Mouse (Mus musculus) lung, embryonic 15.5 days (tissue): ENCODE results near the gene Hyal1. TPM values are rescaled to one million over a fixed set of nuclear protein-coding genes. Genes with fewer than 3 reads are reported as not detected.
"Not testable (repeated sequence)": the region's sequence is repeated elsewhere in the genome, so short reads cannot be mapped to it uniquely, and the experiment has no call there.

ENCODE experiments used
- ATAC-seq: fragments of 200-750 bp; cut with Nextera tagmentation; 2 replicates; pipeline ENCODE4 v1.8.0; 2017; ENCODE audit warnings: moderate number of reproducible peaks, borderline replicate concordance; ENCODE audit not compliant: low FRiP score, low TSS enrichment; ENCODE audit errors: extremely low read depth
- H3K27ac ChIP-seq: fragments of 300-500 bp; sonication (generic); 2 replicates; pipeline ENCODE4 v1.5.1; 2015; ENCODE audit warnings: moderate library complexity, mild to moderate bottlenecking, inconsistent platforms
- H3K27me3 ChIP-seq: fragments of 300-500 bp; sonication (generic); 2 replicates; pipeline ENCODE4 v1.6.1; 2015; ENCODE audit warnings: inconsistent platforms
- H3K36me3 ChIP-seq: fragments of 300-500 bp; sonication (generic); 2 replicates; pipeline ENCODE4 v1.6.1; 2015; ENCODE audit warnings: inconsistent platforms
- H3K4me1 ChIP-seq: fragments of 300-500 bp; sonication (generic); 2 replicates; pipeline ENCODE4 v1.6.1; 2015; ENCODE audit warnings: inconsistent platforms
- H3K4me2 ChIP-seq: fragments of 300-500 bp; sonication (generic); 2 replicates; pipeline ENCODE4 v1.6.1; 2015; ENCODE audit warnings: inconsistent platforms, mild to moderate bottlenecking, moderate library complexity
- H3K4me3 ChIP-seq: fragments of 300-500 bp; sonication (generic); 2 replicates; pipeline ENCODE4 v1.5.1; 2015; ENCODE audit warnings: mild to moderate bottlenecking, inconsistent platforms
- H3K9ac ChIP-seq: fragments of 300-500 bp; sonication (generic); 2 replicates; pipeline ENCODE4 v1.6.1; 2015; ENCODE audit warnings: inconsistent platforms
- H3K9me3 ChIP-seq: fragments of 300-500 bp; sonication (generic); 2 replicates; pipeline ENCODE4 v1.6.1; 2016; ENCODE audit warnings: inconsistent platforms
- WGBS: fragments of 180-500 bp; shearing (Covaris S2); methylation state at CpG from one replicate; pipeline ENCODE4 v1.1.7; 2015; 5-methylcytosine and 5-hydroxymethylcytosine counted together
- polyA plus RNA-seq: library from polyadenylated mRNA; unstranded; fragments of >200 nt; fragmentation: Nextera tagmentation; extraction: Ambion mirVana; gene quantifications from 2 replicates; pipeline ENCODE4 v1.2.1, GENCODE M21; 2015

Gene Hyal1
- polyA plus RNA-seq, 1 experiment from 2014 or later: 9.6 TPM

DNA sequence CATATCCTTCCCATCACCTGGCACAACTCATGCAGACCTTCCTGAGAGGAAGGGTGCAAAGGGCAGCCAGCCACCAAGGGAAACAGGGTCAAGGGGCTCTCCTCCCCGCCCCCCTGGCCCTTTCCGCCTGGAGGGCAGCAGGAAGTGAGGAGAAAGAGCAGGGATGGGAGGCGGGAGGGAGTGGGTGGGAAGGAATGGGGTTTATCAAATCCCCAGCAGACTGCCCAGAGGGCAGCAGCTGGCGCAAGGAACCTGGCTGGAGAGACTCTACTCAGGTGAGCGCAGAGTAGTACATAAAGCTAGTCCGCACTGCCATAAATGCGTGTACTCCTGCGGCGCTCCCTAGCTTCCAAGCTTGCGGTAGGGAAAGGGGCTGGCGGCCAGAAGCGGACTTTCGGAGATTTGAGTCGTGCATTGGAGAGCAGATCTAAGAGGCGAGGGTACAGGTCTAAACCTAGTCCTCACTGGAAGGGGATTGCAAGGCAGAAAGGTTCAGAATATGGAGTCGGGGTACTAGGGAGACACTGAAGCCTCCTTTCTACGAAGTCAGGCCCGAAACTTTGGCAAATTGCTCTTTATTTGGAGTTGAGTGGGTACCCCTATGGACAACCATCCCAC, 8.9 kb upstream of the Hyal1 start, which contains the start of gene Hyal2:
TSS of gene Hyal2 (plus strand) at position 244 of the 618 bp plus-strand sequence.
- 8% methylated on average over 18 of the region's 18 CpGs for WGBS
- H3K4me1 ChIP-seq: peaks cover 54% of the 10 kb centered on the region
- H3K9ac ChIP-seq: peak within 1 kb of the TSS; percentile 66
- H3K27me3 ChIP-seq: no peaks in the 10 kb centered on the region
- H3K36me3 ChIP-seq: peaks cover 27% of the 10 kb centered on the region
- no peak for ATAC-seq
- no peaks in the 10 kb centered on the region for H3K9me3 ChIP-seq
- peak within 1 kb of the TSS; percentile 82 for H3K4me2 ChIP-seq
- peak within 1 kb of the TSS; percentile 73 for H3K4me3 ChIP-seq
- peak within 1 kb of the TSS; percentile 90 for H3K27ac ChIP-seq

GRCm38 (mm10) chr9:107568331-107569261, 8.1 kb upstream of the Hyal1 start:
- Histone ChIP-seq H3K9ac (peak overlapping the region; percentile 66), H3K9me3 (no peaks in the 10 kb centered on the region), H3K4me1 (peaks cover 51% of the 10 kb centered on the region), H3K36me3 (peaks cover 33% of the 10 kb centered on the region), H3K27me3 (no peaks in the 10 kb centered on the region), H3K27ac (peak overlapping the region; percentile 90), H3K4me3 (peak overlapping the region; percentile 73), H3K4me2 (peak overlapping the region; percentile 73)
- ATAC-seq: peak; percentile 85
- 0% methylated on average over 41 of the region's 41 CpGs for WGBS

GRCm38 (mm10) chr9:107569270-107569669, 7.5 kb upstream of the Hyal1 start:
- peaks cover 36% of the 10 kb centered on the region for H3K36me3 ChIP-seq
- peak overlapping the region; percentile 73 for H3K4me3 ChIP-seq
- H3K9ac ChIP-seq: peak overlapping the region; percentile 66
- 0% methylated on average over 23 of the region's 23 CpGs for WGBS
- H3K9me3 ChIP-seq: no peaks in the 10 kb centered on the region
- peak; percentile 6; the same call in 1 of the 2 replicates for ATAC-seq
- H3K27me3 ChIP-seq: no peaks in the 10 kb centered on the region
- peak overlapping the region; percentile 73 for H3K4me2 ChIP-seq
- H3K27ac ChIP-seq: peak overlapping the region; percentile 90
- H3K4me1 ChIP-seq: peaks cover 44% of the 10 kb centered on the region

DNA sequence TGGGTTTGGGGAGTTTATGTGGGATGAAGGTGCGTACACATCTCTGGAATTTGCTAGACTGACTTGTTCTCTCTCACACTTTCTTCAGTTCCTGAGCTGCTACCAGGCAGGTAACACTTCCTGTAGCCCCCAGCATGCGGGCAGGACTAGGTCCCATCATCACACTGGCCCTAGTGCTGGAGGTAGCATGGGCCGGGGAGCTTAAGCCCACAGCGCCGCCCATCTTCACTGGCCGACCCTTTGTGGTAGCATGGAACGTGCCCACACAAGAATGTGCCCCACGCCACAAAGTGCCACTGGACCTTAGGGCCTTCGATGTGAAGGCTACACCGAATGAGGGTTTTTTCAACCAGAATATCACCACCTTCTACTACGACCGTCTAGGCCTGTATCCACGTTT, 6.7 kb upstream of the Hyal1 start:
- Histone ChIP-seq H3K4me2 (peak overlapping the region; percentile 73), H3K4me3 (peak overlapping the region; percentile 73), H3K27ac (peak overlapping the region; percentile 90), H3K36me3 (peaks cover 38% of the 10 kb centered on the region), H3K27me3 (no peaks in the 10 kb centered on the region), H3K4me1 (peaks cover 44% of the 10 kb centered on the region), H3K9me3 (no peaks in the 10 kb centered on the region), H3K9ac (peak overlapping the region; percentile 66)
- ATAC-seq: no peak
- WGBS: 20% methylated on average over 13 of the region's 13 CpGs

DNA sequence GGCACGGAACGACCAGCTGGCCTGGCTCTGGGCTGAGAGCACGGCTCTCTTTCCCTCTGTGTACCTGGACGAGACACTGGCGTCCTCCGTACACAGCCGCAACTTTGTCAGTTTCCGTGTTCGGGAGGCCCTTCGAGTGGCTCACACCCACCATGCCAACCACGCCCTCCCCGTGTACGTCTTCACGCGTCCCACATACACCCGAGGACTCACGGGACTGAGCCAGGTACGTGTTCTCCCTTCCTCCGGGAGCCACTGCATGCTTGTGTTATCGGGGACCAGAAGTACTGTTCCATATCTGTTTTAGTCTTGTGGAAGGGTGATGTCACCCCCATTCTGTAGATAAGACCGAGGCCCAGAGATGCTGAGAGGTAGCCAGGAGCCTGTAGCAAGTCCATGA, 5.9 kb upstream of the Hyal1 start:
- no peaks in the 10 kb centered on the region for H3K27me3 ChIP-seq
- H3K4me3 ChIP-seq: peak overlapping the region; percentile 73
- peak overlapping the region; percentile 66; the same call in 1 of the 2 replicates for H3K9ac ChIP-seq
- peak overlapping the region; percentile 3; the same call in 1 of the 2 replicates for H3K27ac ChIP-seq
- 74% methylated on average over 21 of the region's 21 CpGs for WGBS
- no peak for ATAC-seq
- no peaks in the 10 kb centered on the region for H3K9me3 ChIP-seq
- peak overlapping the region; percentile 73 for H3K4me2 ChIP-seq
- peaks cover 35% of the 10 kb centered on the region for H3K36me3 ChIP-seq
- H3K4me1 ChIP-seq: peaks cover 48% of the 10 kb centered on the region

GRCm38 (mm10) chr9:107571534-107572326, 5.0 kb upstream of the Hyal1 start:
- H3K9ac ChIP-seq: no peak overlapping the region
- peak overlapping the region; percentile 73 for H3K4me2 ChIP-seq
- 83% methylated on average over 22 of the region's 22 CpGs for WGBS
- no peaks in the 10 kb centered on the region for H3K27me3 ChIP-seq
- no peak overlapping the region for H3K27ac ChIP-seq
- H3K9me3 ChIP-seq: no peaks in the 10 kb centered on the region
- 0 out of 2 replicates have a peak overlapping the region, but pooled peaks have one; percentile 73 for H3K4me3 ChIP-seq
- peaks cover 49% of the 10 kb centered on the region for H3K4me1 ChIP-seq
- ATAC-seq: no peak
- peaks cover 35% of the 10 kb centered on the region for H3K36me3 ChIP-seq

GRCm38 (mm10) chr9:107572327-107572662, 4.4 kb upstream of the Hyal1 start:
- Histone ChIP-seq H3K9ac (no peak overlapping the region), H3K36me3 (peaks cover 35% of the 10 kb centered on the region), H3K9me3 (no peaks in the 10 kb centered on the region), H3K4me3 (no peak overlapping the region), H3K27me3 (no peaks in the 10 kb centered on the region), H3K4me2 (no peak overlapping the region), H3K27ac (no peak overlapping the region), H3K4me1 (peaks cover 49% of the 10 kb centered on the region)
- ATAC-seq: no peak
- 84% methylated on average over 2 of the region's 2 CpGs for WGBS

DNA sequence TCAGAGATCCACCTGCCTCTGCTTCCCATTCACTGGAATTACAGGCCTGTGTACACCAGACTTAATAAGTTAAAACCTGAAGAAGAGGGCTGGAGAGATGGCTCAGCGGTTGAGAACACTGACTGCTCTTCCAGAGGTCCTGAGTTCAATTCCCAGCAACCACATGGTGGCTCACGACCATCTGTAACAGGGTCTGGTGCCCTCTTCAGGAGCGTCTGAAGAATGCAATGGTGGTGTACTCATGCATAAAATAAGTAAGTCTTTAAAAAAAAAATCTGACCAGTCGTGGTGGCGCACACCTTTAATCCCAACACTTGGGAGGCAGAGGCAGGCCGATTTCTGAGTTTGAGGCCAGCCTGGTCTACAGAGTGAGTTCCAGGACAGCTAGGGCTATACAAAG, 3.0 kb upstream of the Hyal1 start:
- H3K4me1 ChIP-seq: peaks cover 47% of the 10 kb centered on the region

GRCm38 (mm10) chr9:107575579-107576356, 959 bp upstream of the Hyal1 start:
- Histone ChIP-seq H3K36me3 (peaks cover 35% of the 10 kb centered on the region), H3K9ac (no peak overlapping the region), H3K27ac (peak overlapping the region; percentile 74), H3K27me3 (no peaks in the 10 kb centered on the region), H3K4me1 (peaks cover 45% of the 10 kb centered on the region), H3K9me3 (no peaks in the 10 kb centered on the region), H3K4me3 (no peak overlapping the region), H3K4me2 (no peak overlapping the region)
- no peak for ATAC-seq
- 62% methylated on average over 14 of the region's 14 CpGs for WGBS

More for the DNA sequence above, 3.0 kb upstream of the Hyal1 start:
- not testable (repeated sequence) for H3K9ac ChIP-seq, H3K9me3 ChIP-seq, H3K4me2 ChIP-seq, H3K27me3 ChIP-seq, ATAC-seq, H3K4me3 ChIP-seq, H3K27ac ChIP-seq
- peaks cover 35% of the 10 kb centered on the region for H3K36me3 ChIP-seq
- WGBS: 77% methylated on average over 6 of the region's 6 CpGs

DNA sequence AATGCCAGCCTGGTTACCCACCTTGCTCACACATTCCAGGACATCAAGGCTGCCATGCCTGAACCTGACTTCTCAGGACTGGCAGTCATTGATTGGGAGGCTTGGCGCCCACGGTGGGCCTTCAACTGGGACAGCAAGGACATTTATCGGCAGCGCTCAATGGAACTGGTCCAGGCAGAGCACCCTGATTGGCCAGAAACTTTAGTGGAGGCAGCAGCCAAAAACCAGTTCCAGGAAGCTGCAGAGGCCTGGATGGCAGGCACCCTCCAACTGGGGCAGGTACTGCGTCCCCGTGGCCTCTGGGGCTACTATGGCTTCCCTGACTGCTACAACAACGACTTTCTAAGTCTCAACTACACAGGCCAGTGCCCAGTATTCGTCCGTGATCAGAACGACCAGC, 1.1 kb downstream of the Hyal1 start:
- no peak for ATAC-seq
- Histone ChIP-seq H3K9me3 (no peaks in the 10 kb centered on the region), H3K4me2 (no peak overlapping the region), H3K4me3 (no peak overlapping the region), H3K4me1 (peaks cover 56% of the 10 kb centered on the region), H3K36me3 (peaks cover 17% of the 10 kb centered on the region), H3K9ac (no peak overlapping the region), H3K27me3 (no peaks in the 10 kb centered on the region), H3K27ac (no peak overlapping the region)
- WGBS: 88% methylated on average over 10 of the region's 10 CpGs

DNA sequence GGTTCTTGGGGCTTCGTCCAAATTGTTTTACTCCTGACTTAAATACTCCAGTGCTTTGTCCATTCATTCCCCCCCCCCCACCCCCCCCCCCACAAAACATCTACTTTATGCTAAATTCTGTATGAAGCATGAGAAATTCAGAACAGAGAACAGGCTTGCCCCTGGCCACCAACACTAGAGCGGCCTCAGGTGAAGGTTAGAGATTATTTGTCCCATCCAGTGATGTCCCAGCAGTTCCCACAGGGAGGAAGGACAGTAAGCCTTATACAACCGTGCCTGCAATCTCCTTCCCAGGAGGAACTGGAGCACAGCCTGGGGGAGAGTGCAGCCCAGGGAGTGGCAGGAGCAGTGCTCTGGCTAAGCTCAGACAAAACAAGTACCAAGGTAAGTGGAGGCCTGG, 1.9 kb downstream of the Hyal1 start, which contains the start of gene Naa80:
TSS of gene Naa80 (plus strand) at position 301 of the 400 bp plus-strand sequence.
- H3K9ac ChIP-seq: no peak within 1 kb of the TSS
- no peak within 1 kb of the TSS for H3K4me3 ChIP-seq
- peaks cover 18% of the 10 kb centered on the region for H3K36me3 ChIP-seq
- H3K27me3 ChIP-seq: no peaks in the 10 kb centered on the region
- WGBS: 66% methylated on average over 3 of the region's 3 CpGs
- H3K27ac ChIP-seq: peak within 1 kb of the TSS; percentile 97
- peaks cover 57% of the 10 kb centered on the region for H3K4me1 ChIP-seq
- H3K4me2 ChIP-seq: peak within 1 kb of the TSS; percentile 87; the same call in 1 of the 2 replicates
- no peaks in the 10 kb centered on the region for H3K9me3 ChIP-seq
- no peak for ATAC-seq
